Mouse (Mus musculus): ENCODE measurements at regions not wholly inside any gene's neighbourhood (a gene's known extent, or its start where the extent isn't known, plus 50 kb on each side); places are given as distances from the start of the nearest gene placed in this dataset.
A peak's percentile ranks its signal among the peaks of the same experiment; 100 is the strongest.

- DNase-seq (ENCODE audit: low spot score) (peak; percentile 11), ATAC-seq (ENCODE audit: low FRiP score) (no peak)
- 61% methylated on average over 2 of the region's 2 CpGs for WGBS
- H3K9ac ChIP-seq (replicated peaks; ENCODE audit: low read length, poor library complexity, severe bottlenecking) = no peak overlapping the region
- no peaks in the 10 kb centered on the region for H3K36me3 ChIP-seq (ENCODE audit: insufficient read depth, low read length)
- no peak overlapping the region for H3K4me3 ChIP-seq (ENCODE audit: low read depth, low read length)
- no peaks in the 10 kb centered on the region for H3K9me3 ChIP-seq (ENCODE audit: low read length)
- no peaks in the 10 kb centered on the region for H3K4me1 ChIP-seq (ENCODE audit: insufficient read depth, low read length)
- no peak overlapping the region for H3K4me2 ChIP-seq (ENCODE audit: low read depth, low read length, poor library complexity, severe bottlenecking)
- TF ChIP-seq CTCF (IDR thresholded peaks at IDR 0.05) = no peak
- no peaks in the 10 kb centered on the region for H3K27me3 ChIP-seq (ENCODE audit: insufficient read depth, low read length)
- no peak overlapping the region for H3K27ac ChIP-seq (ENCODE audit: low read depth, low read length)
These were observed 1495.4 kb downstream of the Cdh11 start for GRCm38 (mm10) chr8:101290031-101290430.

- TF ChIP-seq CTCF (IDR thresholded peaks at IDR 0.05) = no peak
- Histone ChIP-seq H3K36me3 (ENCODE audit: insufficient read depth, low read length) (no peaks in the 10 kb centered on the region), H3K27ac (ENCODE audit: low read depth, low read length) (no peak overlapping the region), H3K9me3 (ENCODE audit: low read length) (no peaks in the 10 kb centered on the region), H3K27me3 (ENCODE audit: insufficient read depth, low read length) (no peaks in the 10 kb centered on the region), H3K4me3 (ENCODE audit: low read depth, low read length) (no peak overlapping the region), H3K4me1 (ENCODE audit: insufficient read depth, low read length) (no peaks in the 10 kb centered on the region), H3K4me2 (ENCODE audit: low read depth, low read length, poor library complexity, severe bottlenecking) (no peak overlapping the region), H3K9ac (replicated peaks; ENCODE audit: low read length, poor library complexity, severe bottlenecking) (no peak overlapping the region)
- no peak for ATAC-seq (ENCODE audit: low FRiP score)
- DNase-seq (ENCODE audit: low spot score) = peak; percentile 10
- WGBS = 75% methylated on average over 2 of the region's 2 CpGs
These were observed 1542.8 kb downstream of the Cdh11 start for GRCm38 (mm10) chr8:101242632-101243031.

GRCm38 (mm10) chr8:101241854-101242253 is 1543.6 kb downstream of the Cdh11 start:
- no peak for TF ChIP-seq CTCF (IDR thresholded peaks at IDR 0.05)
- no peak for ATAC-seq (ENCODE audit: low FRiP score)
- no peak for DNase-seq (ENCODE audit: low spot score)
- no peaks in the 10 kb centered on the region for H3K36me3 ChIP-seq (ENCODE audit: insufficient read depth, low read length)
- no peaks in the 10 kb centered on the region for H3K9me3 ChIP-seq (ENCODE audit: low read length)
- no peaks in the 10 kb centered on the region for H3K27me3 ChIP-seq (ENCODE audit: insufficient read depth, low read length)
- H3K4me3 ChIP-seq (ENCODE audit: low read depth, low read length) = no peak overlapping the region
- no peak overlapping the region for H3K4me2 ChIP-seq (ENCODE audit: low read depth, low read length, poor library complexity, severe bottlenecking)
- 91% methylated on average over 4 of the region's 4 CpGs for WGBS
- no peaks in the 10 kb centered on the region for H3K4me1 ChIP-seq (ENCODE audit: insufficient read depth, low read length)
- H3K27ac ChIP-seq (ENCODE audit: low read depth, low read length) = no peak overlapping the region
- H3K9ac ChIP-seq (replicated peaks; ENCODE audit: low read length, poor library complexity, severe bottlenecking) = no peak overlapping the region

GRCm38 (mm10) chr8:101197986-101198385 is 1587.5 kb downstream of the Cdh11 start:
- WGBS = 67% methylated on average over 1 of the region's 1 CpGs
- no peak overlapping the region for H3K4me3 ChIP-seq (ENCODE audit: low read depth, low read length)
- H3K4me2 ChIP-seq (ENCODE audit: low read depth, low read length, poor library complexity, severe bottlenecking) = no peak overlapping the region
- DNase-seq (ENCODE audit: low spot score) (peak; percentile 48), ATAC-seq (ENCODE audit: low FRiP score) (no peak)
- TF ChIP-seq CTCF (IDR thresholded peaks at IDR 0.05) = no peak
- no peaks in the 10 kb centered on the region for H3K4me1 ChIP-seq (ENCODE audit: insufficient read depth, low read length)
- H3K9ac ChIP-seq (replicated peaks; ENCODE audit: low read length, poor library complexity, severe bottlenecking) = no peak overlapping the region
- no peaks in the 10 kb centered on the region for H3K27me3 ChIP-seq (ENCODE audit: insufficient read depth, low read length)
- no peak overlapping the region for H3K27ac ChIP-seq (ENCODE audit: low read depth, low read length)
- H3K9me3 ChIP-seq (ENCODE audit: low read length) = no peaks in the 10 kb centered on the region
- no peaks in the 10 kb centered on the region for H3K36me3 ChIP-seq (ENCODE audit: insufficient read depth, low read length)

GRCm38 (mm10) chr8:101196740-101197139 is 1588.7 kb downstream of the Cdh11 start:
- H3K4me1 ChIP-seq (ENCODE audit: insufficient read depth, low read length) = no peaks in the 10 kb centered on the region
- no peaks in the 10 kb centered on the region for H3K9me3 ChIP-seq (ENCODE audit: low read length)
- ATAC-seq (ENCODE audit: low FRiP score) (no peak), DNase-seq (ENCODE audit: low spot score) (peak; percentile 79)
- H3K4me2 ChIP-seq (ENCODE audit: low read depth, low read length, poor library complexity, severe bottlenecking) = no peak overlapping the region
- H3K4me3 ChIP-seq (ENCODE audit: low read depth, low read length) = no peak overlapping the region
- H3K9ac ChIP-seq (replicated peaks; ENCODE audit: low read length, poor library complexity, severe bottlenecking) = no peak overlapping the region
- H3K27ac ChIP-seq (ENCODE audit: low read depth, low read length) = no peak overlapping the region
- no peaks in the 10 kb centered on the region for H3K36me3 ChIP-seq (ENCODE audit: insufficient read depth, low read length)
- no peaks in the 10 kb centered on the region for H3K27me3 ChIP-seq (ENCODE audit: insufficient read depth, low read length)
- TF ChIP-seq CTCF (IDR thresholded peaks at IDR 0.05) = no peak

DNA sequence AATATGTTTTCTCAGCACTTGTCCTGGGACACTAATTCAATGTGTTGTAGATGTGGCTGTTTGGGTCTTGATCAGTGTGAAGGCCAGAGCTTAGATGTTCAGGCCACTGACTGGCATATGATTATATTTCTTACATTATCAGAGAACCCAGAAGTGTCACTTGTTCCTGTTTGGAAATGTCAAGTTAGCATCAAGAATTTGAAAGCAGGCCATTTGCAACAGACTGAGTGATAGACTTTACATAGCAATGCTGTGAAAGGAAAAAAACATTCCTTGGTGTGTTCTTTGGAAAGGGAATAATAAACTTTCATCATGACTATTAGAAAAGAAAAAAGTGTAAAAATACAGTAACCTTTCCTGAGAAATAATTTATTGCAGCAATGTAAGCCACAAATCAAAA is 1596.9 kb downstream of the Cdh11 start:
- ATAC-seq (ENCODE audit: low FRiP score) (no peak), DNase-seq (ENCODE audit: low spot score) (no peak)
- H3K27ac ChIP-seq (ENCODE audit: low read depth, low read length) = no peak overlapping the region
- TF ChIP-seq CTCF (IDR thresholded peaks at IDR 0.05) = no peak
- H3K9ac ChIP-seq (replicated peaks; ENCODE audit: low read length, poor library complexity, severe bottlenecking) = no peak overlapping the region
- H3K4me2 ChIP-seq (ENCODE audit: low read depth, low read length, poor library complexity, severe bottlenecking) = no peak overlapping the region
- H3K4me1 ChIP-seq (ENCODE audit: insufficient read depth, low read length) = no peaks in the 10 kb centered on the region
- no peaks in the 10 kb centered on the region for H3K36me3 ChIP-seq (ENCODE audit: insufficient read depth, low read length)
- no peaks in the 10 kb centered on the region for H3K27me3 ChIP-seq (ENCODE audit: insufficient read depth, low read length)
- H3K9me3 ChIP-seq (ENCODE audit: low read length) = no peaks in the 10 kb centered on the region
- H3K4me3 ChIP-seq (ENCODE audit: low read depth, low read length) = no peak overlapping the region

GRCm38 (mm10) chr8:101154923-101155322 is 1630.5 kb downstream of the Cdh11 start:
- H3K36me3 ChIP-seq (ENCODE audit: insufficient read depth, low read length) = no peaks in the 10 kb centered on the region
- H3K4me3 ChIP-seq (ENCODE audit: low read depth, low read length) = no peak overlapping the region
- no peak overlapping the region for H3K4me2 ChIP-seq (ENCODE audit: low read depth, low read length, poor library complexity, severe bottlenecking)
- ATAC-seq (ENCODE audit: low FRiP score) = no peak
- H3K4me1 ChIP-seq (ENCODE audit: insufficient read depth, low read length) = no peaks in the 10 kb centered on the region
- H3K9me3 ChIP-seq (ENCODE audit: low read length) = no peaks in the 10 kb centered on the region
- TF ChIP-seq CTCF (IDR thresholded peaks at IDR 0.05) = peak; percentile 18; the same call in 1 of the 2 replicates
- no peak for DNase-seq (ENCODE audit: low spot score)
- no peak overlapping the region for H3K27ac ChIP-seq (ENCODE audit: low read depth, low read length)
- H3K27me3 ChIP-seq (ENCODE audit: insufficient read depth, low read length) = no peaks in the 10 kb centered on the region
- H3K9ac ChIP-seq (replicated peaks; ENCODE audit: low read length, poor library complexity, severe bottlenecking) = no peak overlapping the region
